Mouse (Mus musculus) spleen, adult 2 months (tissue): ENCODE data around the gene Calm2. TPM values are rescaled to one million over a fixed set of nuclear protein-coding genes. Genes with fewer than 3 reads are reported as not detected.

ENCODE experiments used
- DNase-seq, 2 experiments: peaks; one replicate each; pipeline versions ENCODE4 v3.0.0 to v3.0.0-alpha.2; 2012 to 2021; ENCODE audit warnings: low spot score in 2 of 2, low read depth in 1 of 2
- H3K27ac ChIP-seq: fragments of 200-500 bp; 2 replicates; pipeline ENCODE4 v1.5.1; 2012; ENCODE audit warnings: low read length, inconsistent platforms; ENCODE audit not compliant: insufficient read depth
- H3K27me3 ChIP-seq: fragments of 200-500 bp; 2 replicates; pipeline ENCODE4 v1.6.1; 2012; ENCODE audit warnings: mild to moderate bottlenecking, moderate library complexity, low read length, inconsistent platforms; ENCODE audit not compliant: control insufficient read depth, insufficient read depth
- H3K36me3 ChIP-seq: fragments of 200-500 bp; 2 replicates; pipeline ENCODE4 v1.6.1; 2012; ENCODE audit warnings: mild to moderate bottlenecking, low read length, inconsistent platforms; ENCODE audit not compliant: control insufficient read depth, insufficient read depth
- H3K4me1 ChIP-seq: fragments of 200-500 bp; 2 replicates; pipeline ENCODE4 v1.6.1; 2011; ENCODE audit warnings: inconsistent platforms; ENCODE audit not compliant: control insufficient read depth, insufficient read depth, insufficient read length
- H3K4me3 ChIP-seq: fragments of 200-500 bp; 2 replicates; pipeline ENCODE4 v1.5.1; 2011; ENCODE audit warnings: mild to moderate bottlenecking, inconsistent platforms; ENCODE audit not compliant: insufficient read depth, insufficient read length; ENCODE audit errors: extremely low read depth
- CTCF ChIP-seq: fragments of 200-500 bp; IDR thresholded peaks from 2 replicates; pipeline ENCODE4 v1.5.1; 2011; ENCODE audit warnings: mild to moderate bottlenecking, inconsistent platforms; ENCODE audit not compliant: insufficient read depth, insufficient read length, insufficient replicate concordance; ENCODE audit errors: extremely low read depth
- POLR2A ChIP-seq: fragments of 200-500 bp; IDR thresholded peaks from 2 replicates; pipeline ENCODE4 v1.6.1; 2011; ENCODE audit warnings: low read depth, low read length, inconsistent platforms
- WGBS: fragments of 180-500 bp; shearing (Covaris S2); methylation state at CpG from one replicate; pipeline ENCODE4 v1.1.7; 2018; 5-methylcytosine and 5-hydroxymethylcytosine counted together
- polyA plus RNA-seq: library from polyadenylated mRNA; depleted of rRNA; stranded (reverse); fragments of >200 nt; gene quantifications from 2 replicates; pipeline ENCODE4 v1.2.3, GENCODE M21; 2012

The Calm2 gene
- polyA plus RNA-seq, 1 experiment: 12.4 TPM

DNA sequence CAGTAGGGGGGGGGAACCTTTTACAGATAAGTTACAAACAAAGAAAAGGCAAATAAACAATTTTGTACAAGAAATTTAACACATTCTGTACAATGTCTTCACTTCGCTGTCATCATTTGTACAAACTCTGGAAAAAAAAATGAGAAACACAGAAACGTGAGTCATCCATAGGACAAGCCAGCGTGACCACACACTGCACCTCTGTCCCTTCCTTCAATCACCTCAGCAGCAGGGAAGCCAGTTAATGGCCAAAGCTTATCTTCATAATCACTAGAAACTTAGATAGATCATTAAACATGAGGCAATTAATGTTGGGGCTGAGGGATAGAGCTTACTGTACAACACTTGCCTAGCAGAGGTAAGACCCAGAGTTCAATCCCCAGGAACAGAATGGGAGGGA, 12.8 kb downstream of the Calm2 start:
- 93% methylated on average over 3 of the region's 3 CpGs for WGBS

DNA sequence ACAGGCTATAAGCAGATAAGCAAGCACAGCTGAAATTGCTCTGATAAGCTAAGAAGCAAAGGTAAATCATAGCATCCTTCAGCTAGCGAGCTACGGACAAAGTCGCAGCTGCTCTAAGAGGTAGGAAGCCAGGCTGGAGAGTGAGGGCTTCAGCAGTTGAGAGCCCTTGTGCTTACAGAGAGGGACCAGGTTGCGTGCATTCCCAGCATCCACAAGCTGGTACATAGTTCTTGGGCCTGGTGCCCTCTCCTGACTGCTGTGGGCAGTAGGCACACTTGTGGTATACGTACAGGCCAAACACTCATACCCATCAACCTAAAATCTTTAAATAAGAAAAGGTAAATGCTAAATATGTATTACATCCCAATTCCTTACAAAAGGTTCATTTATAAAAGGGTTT, 14.0 kb downstream of the Calm2 start:
- DNase-seq: no peak
- H3K4me3 ChIP-seq: no peak overlapping the region
- TF ChIP-seq CTCF (no peak), POLR2A (no peak)
- peaks cover 28% of the 10 kb centered on the region for H3K36me3 ChIP-seq
- H3K4me1 ChIP-seq: no peaks in the 10 kb centered on the region
- no peaks in the 10 kb centered on the region for H3K27me3 ChIP-seq
- 95% methylated on average over 5 of the region's 5 CpGs for WGBS
- H3K27ac ChIP-seq: no peak overlapping the region

More for the DNA sequence above, 12.8 kb downstream of the Calm2 start:
- Histone ChIP-seq H3K27ac (no peak overlapping the region), H3K27me3 (no peaks in the 10 kb centered on the region), H3K4me3 (no peak overlapping the region), H3K4me1 (no peaks in the 10 kb centered on the region), H3K36me3 (peaks cover 27% of the 10 kb centered on the region)
- no peak for DNase-seq
- TF ChIP-seq POLR2A (no peak), CTCF (no peak)

DNA sequence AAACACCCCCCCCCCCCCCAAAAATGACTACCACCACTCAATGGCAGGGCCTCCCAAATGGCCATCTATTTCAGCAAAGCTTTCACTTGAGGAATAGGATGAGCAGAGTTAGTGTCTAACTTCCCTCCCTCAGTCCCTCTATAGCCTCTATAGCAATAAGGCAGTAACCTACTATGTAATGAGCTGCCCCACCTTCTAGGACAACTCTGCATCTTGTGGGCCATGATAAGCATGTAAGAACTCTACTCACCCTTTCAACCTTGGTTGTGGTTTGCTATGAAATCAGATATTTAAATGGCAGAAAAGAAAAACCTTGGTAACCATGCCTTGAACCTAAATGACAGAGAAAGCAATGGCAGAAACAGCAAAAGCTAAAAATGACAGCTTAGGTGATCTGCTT, 14.4 kb downstream of the Calm2 start:
- no peak for TF ChIP-seq POLR2A
- no peak for TF ChIP-seq CTCF
- no peak overlapping the region for H3K4me3 ChIP-seq
- H3K27ac ChIP-seq: no peak overlapping the region
- H3K36me3 ChIP-seq: peaks cover 28% of the 10 kb centered on the region
- no peaks in the 10 kb centered on the region for H3K4me1 ChIP-seq
- no peaks in the 10 kb centered on the region for H3K27me3 ChIP-seq
- no peak for DNase-seq

DNA sequence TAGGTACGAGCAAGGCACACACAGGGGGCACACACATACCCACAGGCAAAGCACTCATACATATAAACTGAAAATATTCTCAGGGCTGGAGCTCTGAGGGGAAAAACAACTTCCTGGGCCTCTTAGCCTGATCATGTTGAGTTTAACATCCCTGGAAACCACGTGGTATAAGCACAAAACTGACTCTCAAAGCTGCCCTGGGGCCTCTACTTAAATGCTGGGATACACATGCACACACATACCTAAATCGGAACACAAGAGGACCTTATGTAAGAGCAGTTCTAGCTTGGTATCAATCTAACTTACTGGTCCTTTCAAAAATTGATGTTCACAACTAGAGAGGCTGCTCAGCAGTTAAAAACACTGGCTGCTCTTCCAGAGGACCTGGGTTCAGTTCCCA, 17.3 kb downstream of the Calm2 start:
- Histone ChIP-seq H3K4me3 (no peak overlapping the region), H3K4me1 (no peaks in the 10 kb centered on the region), H3K36me3 (peaks cover 18% of the 10 kb centered on the region), H3K27ac (no peak overlapping the region), H3K27me3 (no peaks in the 10 kb centered on the region)
- no peak for TF ChIP-seq POLR2A
- TF ChIP-seq CTCF: no peak
- DNase-seq: no peak
- 92% methylated on average over 3 of the region's 3 CpGs for WGBS

DNA sequence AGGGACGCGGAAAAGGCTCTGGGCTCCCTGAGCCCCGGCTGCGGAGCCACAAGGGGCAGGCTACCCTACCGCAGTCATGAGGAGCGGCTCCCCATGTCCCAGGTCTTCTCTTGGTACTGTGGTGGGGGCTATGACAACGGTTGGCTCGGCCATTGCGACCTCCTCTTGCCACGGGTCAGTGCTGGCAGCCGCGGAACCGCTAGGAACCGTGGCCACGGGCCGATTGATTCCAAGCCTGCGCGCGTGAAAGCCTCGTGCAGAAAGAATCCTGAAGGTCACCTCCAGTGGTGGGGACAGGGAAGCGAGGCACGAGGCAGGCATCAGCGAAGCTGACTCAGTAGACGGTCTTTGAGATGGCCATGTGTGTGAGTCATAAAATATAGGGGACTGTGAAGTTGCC, 19.2 kb downstream of the Calm2 start, which contains the start of gene Stpg4:
TSS of gene Stpg4 (minus strand) at position 231 of the 400 bp plus-strand sequence.
- Histone ChIP-seq H3K36me3 (peaks cover 9% of the 10 kb centered on the region), H3K27ac (no peak within 1 kb of the TSS), H3K4me3 (no peak within 1 kb of the TSS), H3K4me1 (no peaks in the 10 kb centered on the region), H3K27me3 (no peaks in the 10 kb centered on the region)
- no peak for TF ChIP-seq POLR2A
- no peak for TF ChIP-seq CTCF
- DNase-seq: no peak
- 93% methylated on average over 24 of the region's 24 CpGs for WGBS

DNA sequence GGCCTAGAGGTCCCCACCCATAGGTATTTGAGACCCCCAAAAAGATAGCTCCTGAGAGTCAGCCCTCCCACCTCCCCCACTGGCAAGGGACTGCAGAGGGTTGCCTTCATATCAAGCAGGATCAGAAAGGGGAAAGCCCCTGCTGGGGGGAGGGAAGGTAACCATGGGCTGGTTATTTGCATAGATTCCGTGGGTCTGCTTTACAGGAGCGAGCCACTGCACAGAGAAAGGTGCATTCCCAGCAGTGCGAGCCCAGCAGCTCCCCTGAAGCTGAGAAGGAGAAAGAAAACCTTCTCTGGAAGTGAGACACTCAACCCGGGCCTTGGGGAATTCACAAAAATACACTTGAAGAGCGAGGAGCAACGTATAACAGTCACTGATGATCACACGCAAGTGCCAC, 28.7 kb downstream of the Calm2 start:
- 69% methylated on average over 7 of the region's 7 CpGs for WGBS
- Histone ChIP-seq H3K4me3 (no peak overlapping the region), H3K4me1 (no peaks in the 10 kb centered on the region), H3K36me3 (no peaks in the 10 kb centered on the region), H3K27me3 (no peaks in the 10 kb centered on the region), H3K27ac (no peak overlapping the region)
- DNase-seq: peak in 1 of 2 experiments; percentile 15
- TF ChIP-seq POLR2A (no peak), CTCF (no peak)

DNA sequence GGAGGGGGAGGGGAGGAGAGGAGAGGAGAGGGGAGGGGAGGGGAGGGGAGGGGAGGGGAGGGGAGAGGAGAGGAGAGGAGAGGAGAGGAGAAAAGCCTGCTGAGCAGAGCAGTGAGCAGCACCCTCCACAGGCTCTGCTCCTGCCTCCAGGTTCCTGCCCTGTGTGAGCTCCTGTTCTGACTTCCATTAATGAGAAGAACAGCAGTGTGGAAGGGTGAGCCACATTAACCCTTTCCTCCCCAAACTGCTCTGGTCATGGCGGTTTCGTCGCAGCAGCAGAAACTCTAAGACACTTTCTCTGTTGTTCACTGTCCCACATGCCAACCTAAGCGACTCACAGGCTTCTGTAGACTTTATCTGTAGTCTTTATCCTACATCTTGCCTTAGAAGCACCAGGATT, 40.1 kb downstream of the Calm2 start:
- H3K4me3 ChIP-seq: no peak overlapping the region
- no peaks in the 10 kb centered on the region for H3K4me1 ChIP-seq
- H3K36me3 ChIP-seq: no peaks in the 10 kb centered on the region
- WGBS: 91% methylated on average over 4 of the region's 4 CpGs
- no peaks in the 10 kb centered on the region for H3K27me3 ChIP-seq
- no peak for DNase-seq
- H3K27ac ChIP-seq: no peak overlapping the region
- TF ChIP-seq POLR2A (no peak), CTCF (no peak)
